24 mouse cellular contexts compared by ENCODE assay signal in genomic region chr2:124903556-124903955, GRCm38 (mm10).
DNase-seq lines count a peak whose midpoint lies in the region; ATAC-seq and TF ChIP-seq lines count a peak whose summit lies in the region.
"Had no signal": no experiment of that assay in that cellular context is flagged by ENCODE, and none has a peak within 500 bp of the region (broad histone marks: within the 10 kb centered on the region; RNA-seq: fewer than 3 reads in every experiment).

No protein-coding gene starts in this region.

- no peaks in the 10 kb centered on the region for H3K27me3 ChIP-seq in lung, embryonic 14.5 days (ENCODE audit: insufficient read depth, low read length)
- no peaks in the 10 kb centered on the region for H3K27me3 ChIP-seq in midbrain, embryonic 13.5 days
- H3K27me3 ChIP-seq: hindbrain, embryonic 15.5 days; neural tube, embryonic 15.5 days had no signal

- TF ChIP-seq CTCF in lung, embryonic 14.5 days (IDR thresholded peaks at IDR 0.05; ENCODE audit: low read depth), result no peak

- no peaks in the 10 kb centered on the region for H3K36me3 ChIP-seq in lung, embryonic 14.5 days (ENCODE audit: insufficient read depth)
- no peaks in the 10 kb centered on the region for H3K36me3 ChIP-seq in midbrain, embryonic 13.5 days
- H3K36me3 ChIP-seq: hindbrain, embryonic 10.5 days; hindbrain, embryonic 15.5 days; neural tube, embryonic 15.5 days had no signal

- 77% methylated on average over 4 of the region's 4 CpGs for WGBS in lung, embryonic 14.5 days
- WGBS in midbrain, embryonic 13.5 days, result 90% methylated on average over 4 of the region's 4 CpGs

- DNase-seq in 3T3-L1 (ENCODE audit: low read depth, low spot score) (peak; percentile 68), NIH3T3 (ENCODE audit: low read depth) (peak; percentile 25)
- peak; percentile 12 for DNase-seq in lung, embryonic 14.5 days
- peak; percentile 39 for DNase-seq in lung, postnatal 36 days
- DNase-seq in layer of hippocampus, postnatal 14 days (ENCODE audit: low spot score in 2 of 2), result no peak
- DNase-seq in thymus, postnatal 25 days, result no peak
- DNase-seq: adrenal gland, adult 8-10 months; cerebellum, adult 8-10 months; cerebellum, postnatal 25 days; heart, postnatal 14 days; kidney, adult 11 months; kidney, postnatal 25 days; liver; midbrain, embryonic 14.5 days; retina, postnatal 1 day; right cerebral cortex, postnatal 14 days had no signal

- H3K4me3 ChIP-seq in lung, embryonic 14.5 days (ENCODE audit: low read depth, low read length), result no peak overlapping the region
- H3K4me3 ChIP-seq in midbrain, embryonic 13.5 days (replicated peaks), result no peak overlapping the region
- H3K4me3 ChIP-seq: hindbrain, embryonic 10.5 days; hindbrain, embryonic 15.5 days; neural tube, embryonic 15.5 days had no signal

- no peak for ATAC-seq in lung, embryonic 14.5 days (ENCODE audit: insufficient read depth)
- ATAC-seq in midbrain, embryonic 13.5 days, result no peak
- ATAC-seq: CD4-positive, CD25-positive, alpha-beta regulatory T cell, adult 4 months; forebrain, embryonic 16.5 days; inflammation-experienced regulatory T-cells, adult 6 months had no signal

- H3K4me2 ChIP-seq in lung, embryonic 14.5 days, result no peak overlapping the region
- no peak overlapping the region for H3K4me2 ChIP-seq in midbrain, embryonic 13.5 days (replicated peaks)
- H3K4me2 ChIP-seq: hindbrain, embryonic 15.5 days; neural tube, embryonic 15.5 days had no signal

- H3K27ac ChIP-seq in lung, embryonic 14.5 days (ENCODE audit: low read depth), result no peak overlapping the region
- no peak overlapping the region for H3K27ac ChIP-seq in midbrain, embryonic 13.5 days
- H3K27ac ChIP-seq: hindbrain, embryonic 10.5 days; hindbrain, embryonic 15.5 days; liver, embryonic 14.5 days; neural tube, embryonic 15.5 days had no signal

- no peaks in the 10 kb centered on the region for H3K4me1 ChIP-seq in lung, embryonic 14.5 days (ENCODE audit: insufficient read depth)
- H3K4me1 ChIP-seq in midbrain, embryonic 13.5 days (replicated peaks), result 0 out of 2 replicates have a peak, but pooled peaks cover 3% of the 10 kb centered on the region
- H3K4me1 ChIP-seq: hindbrain, embryonic 10.5 days; hindbrain, embryonic 15.5 days; neural tube, embryonic 15.5 days had no signal

- H3K9ac ChIP-seq in lung, embryonic 14.5 days, result no peak overlapping the region
- H3K9ac ChIP-seq in midbrain, embryonic 13.5 days (replicated peaks), result no peak overlapping the region
- H3K9ac ChIP-seq: hindbrain, embryonic 15.5 days; liver, embryonic 14.5 days; neural tube, embryonic 15.5 days had no signal

- H3K9me3 ChIP-seq in lung, embryonic 14.5 days (ENCODE audit: low read depth, low read length), result no peaks in the 10 kb centered on the region
- H3K9me3 ChIP-seq in midbrain, embryonic 13.5 days, result no peaks in the 10 kb centered on the region
- H3K9me3 ChIP-seq: hindbrain, embryonic 10.5 days; hindbrain, embryonic 15.5 days; neural tube, embryonic 15.5 days had no signal

Comparison
In these comparisons a context has a peak if more than half of its experiments do, and no peak if none do; other contexts are left out.
1. DNase-seq: peak in 3T3-L1 (single experiment), NIH3T3 (single experiment), lung, embryonic 14.5 days (single experiment) and lung, postnatal 36 days (single experiment); none in layer of hippocampus, postnatal 14 days (0 of 2) and thymus, postnatal 25 days (single experiment).